Mouse (Mus musculus): ENCODE measurements around the gene Gm9736.
"Not testable (repeated sequence)": the region's sequence is repeated elsewhere in the genome, so short reads cannot be mapped to it uniquely, and the experiment has no call there.

Gene Gm9736

DNA sequence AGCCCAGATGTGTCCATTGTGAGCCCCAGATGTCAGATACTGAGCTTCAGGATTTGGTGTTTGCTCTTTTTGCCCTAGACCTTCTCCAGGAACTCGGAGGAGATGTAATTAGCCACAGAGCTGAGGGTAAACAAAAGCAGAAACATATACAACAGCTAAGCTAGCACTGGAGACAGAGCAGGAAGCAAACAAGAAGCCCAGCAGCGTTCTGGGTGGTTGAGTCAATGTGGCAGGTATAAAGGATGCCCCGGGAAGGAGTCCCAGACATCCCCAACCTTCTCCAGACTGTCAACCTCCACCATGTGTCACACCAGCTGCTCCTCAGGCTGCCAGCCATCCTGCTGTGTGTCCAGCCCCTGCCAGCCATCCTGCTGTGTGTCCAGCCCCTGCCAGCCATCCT is 25.0 kb downstream of the Gm9736 start, which contains the start of gene Gm10100:
TSS of gene Gm10100 (plus strand) at position 301 of the 400 bp plus-strand sequence.
- no peak for DNase-seq (ENCODE audit: low spot score in 2 of 2)

DNA sequence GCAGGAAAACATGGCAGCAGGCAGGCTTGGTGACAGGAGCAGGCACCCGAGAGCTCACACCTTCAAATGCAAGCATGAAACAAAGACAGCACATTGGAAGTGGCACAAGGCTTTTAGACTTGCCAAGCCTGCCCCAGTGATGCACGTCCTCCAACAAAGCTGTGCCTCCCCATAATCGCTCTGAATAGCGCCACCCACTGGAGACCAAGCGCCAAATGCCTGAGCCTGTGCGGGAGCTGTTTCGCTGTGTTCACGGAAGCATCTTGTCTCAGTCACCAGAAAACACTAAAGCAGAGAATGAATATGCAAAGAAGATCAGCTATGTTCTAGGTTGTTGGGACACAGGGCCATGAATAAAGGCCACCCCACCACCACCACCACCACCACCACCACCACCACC is 26.3 kb downstream of the Gm9736 start:
- no peak for DNase-seq (ENCODE audit: low spot score in 2 of 2)

DNA sequence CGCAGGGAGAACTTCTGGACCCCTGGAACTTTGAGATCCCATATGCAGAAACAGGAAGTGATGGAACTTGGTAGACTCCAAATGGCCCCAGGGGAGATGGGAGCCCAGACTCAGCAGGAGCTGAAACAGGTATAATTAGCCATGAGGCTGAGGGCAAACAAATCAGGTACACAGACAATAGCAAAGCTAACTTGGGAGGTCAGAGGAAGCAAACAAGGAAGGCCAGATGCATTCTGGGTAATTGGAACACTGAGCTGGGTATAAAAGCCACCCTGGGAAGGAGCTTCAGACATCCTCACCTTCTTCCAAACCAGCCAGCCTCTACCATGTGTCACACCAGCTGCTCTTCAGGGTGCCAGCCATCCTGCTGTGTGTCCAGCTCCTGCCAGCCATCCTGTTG is 30.9 kb downstream of the Gm9736 start, which contains the start of gene Krtap12-1:
TSS of gene Krtap12-1 (plus strand) at position 301 of the 400 bp plus-strand sequence.
- DNase-seq (ENCODE audit: low spot score in 2 of 2): not testable (repeated sequence)

DNA sequence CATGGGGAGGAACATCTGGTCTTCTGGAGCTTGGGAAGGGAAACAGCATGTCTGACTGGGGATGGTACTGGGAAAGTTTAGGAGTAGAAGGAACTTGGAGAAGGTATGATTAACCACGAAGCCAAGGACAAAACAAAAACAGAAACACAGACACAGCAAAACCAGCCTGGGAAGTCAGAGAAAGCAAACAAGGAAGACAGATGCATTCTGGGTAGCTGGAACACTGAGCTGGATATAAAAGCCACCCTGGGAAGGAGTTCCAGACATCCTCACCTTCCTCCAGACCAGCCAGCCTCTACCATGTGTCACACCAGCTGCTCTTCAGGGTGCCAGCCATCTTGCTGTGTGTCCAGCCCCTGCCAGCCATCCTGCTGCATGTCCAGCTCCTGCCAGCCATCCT is 35.6 kb downstream of the Gm9736 start, which contains the start of gene Gm10142:
TSS of gene Gm10142 (plus strand) at position 301 of the 400 bp plus-strand sequence.
- no peak for DNase-seq (ENCODE audit: low spot score in 2 of 2)

DNA sequence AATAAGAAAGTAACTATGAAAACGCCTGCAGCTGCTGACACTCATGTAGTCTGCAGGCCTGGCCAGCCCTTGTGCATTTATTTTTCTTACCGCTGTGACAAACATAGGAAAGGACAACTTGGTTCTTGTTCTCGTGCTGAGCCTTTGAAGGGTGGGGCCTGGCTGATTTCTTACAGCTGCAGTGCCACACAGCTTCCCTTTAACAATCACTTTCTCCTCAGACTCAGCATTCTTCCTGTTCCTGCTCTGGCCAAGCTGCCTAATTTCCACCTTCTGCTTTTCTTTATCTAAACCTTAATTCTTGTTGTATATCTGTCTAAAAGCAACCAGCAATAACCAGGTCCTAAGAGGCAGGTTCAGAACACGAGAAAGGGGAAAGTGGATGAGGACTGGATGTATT is 37.4 kb downstream of the Gm9736 start:
- no peak for DNase-seq (ENCODE audit: low spot score in 2 of 2)

DNA sequence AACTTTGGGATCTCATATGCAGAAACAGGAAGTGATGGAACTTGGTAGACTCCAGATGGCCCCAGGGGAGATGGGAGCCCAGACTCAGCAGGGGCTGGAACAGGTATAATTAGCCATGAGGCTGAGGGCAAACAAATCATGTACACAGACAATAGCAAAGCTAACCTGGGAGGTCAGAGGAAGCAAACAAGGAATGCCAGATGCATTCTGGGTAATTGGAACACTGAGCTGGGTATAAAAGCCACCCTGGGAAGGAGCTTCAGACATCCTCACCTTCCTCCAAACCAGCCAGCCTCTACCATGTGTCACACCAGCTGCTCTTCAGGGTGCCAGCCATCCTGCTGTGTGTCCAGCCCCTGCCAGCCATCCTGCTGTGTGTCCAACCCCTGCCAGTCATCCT is 40.0 kb downstream of the Gm9736 start, which contains the start of gene Gm10024:
TSS of gene Gm10024 (plus strand) at position 301 of the 400 bp plus-strand sequence.
- DNase-seq (ENCODE audit: low spot score in 2 of 2): not testable (repeated sequence)

DNA sequence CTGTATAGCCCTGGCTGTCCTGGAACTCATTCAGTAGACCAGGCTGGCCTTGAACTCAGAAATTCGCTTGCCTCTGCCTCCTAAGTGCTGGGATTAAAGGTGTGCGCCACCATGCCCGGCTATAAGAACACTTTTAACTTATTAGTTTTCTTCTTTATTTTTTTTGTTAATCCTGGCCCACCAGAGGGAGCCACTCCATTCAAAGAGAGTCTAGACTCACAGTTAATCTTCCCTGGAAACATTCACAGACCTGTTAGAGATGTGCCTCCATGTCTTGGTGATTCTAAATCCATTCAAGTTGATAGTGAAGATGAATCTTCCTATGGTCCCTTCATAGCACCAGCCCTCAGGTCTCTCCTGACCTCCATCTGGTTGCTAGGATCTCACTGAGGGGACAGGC is 41.3 kb downstream of the Gm9736 start:
- DNase-seq (ENCODE audit: low spot score in 2 of 2): no peak

DNA sequence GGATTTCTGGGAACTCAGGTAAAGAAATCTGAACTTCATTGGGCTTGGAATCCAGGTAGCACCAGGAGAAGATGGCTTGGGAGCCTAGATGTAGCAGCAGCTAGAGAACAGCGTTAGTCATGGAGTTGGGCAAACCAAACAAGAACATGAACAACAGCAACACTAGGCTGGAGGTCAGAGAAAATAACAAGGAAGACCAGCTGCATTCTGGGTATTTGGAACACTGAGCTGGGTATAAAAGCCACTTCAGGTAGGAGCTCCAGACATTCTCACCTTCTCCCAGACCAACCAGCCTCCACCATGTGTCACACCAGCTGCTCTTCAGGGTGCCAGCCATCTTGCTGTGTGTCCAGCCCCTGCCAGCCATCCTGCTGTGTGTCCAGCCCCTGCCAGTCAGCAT is 44.8 kb downstream of the Gm9736 start, which contains the start of gene Gm10272:
TSS of gene Gm10272 (plus strand) at position 301 of the 400 bp plus-strand sequence.
- DNase-seq (ENCODE audit: low spot score in 2 of 2): no peak

All from urinary bladder, postnatal 36 days (tissue).